Mouse (Mus musculus) myocyte (in vitro differentiated cells): ENCODE measurements around the gene Gm973.

ENCODE experiments used
- CEBPB ChIP-seq: IDR thresholded peaks from 2 replicates; pipeline ENCODE4 v1.6.1; 2011; ENCODE audit warnings: mild to moderate bottlenecking, moderate library complexity; ENCODE audit not compliant: poor library complexity, insufficient read depth, severe bottlenecking
- E2F4 ChIP-seq: IDR thresholded peaks from one replicate; pipeline ENCODE4 v1.6.1; 2011; ENCODE audit warnings: mild to moderate bottlenecking, control low read depth, moderate library complexity; ENCODE audit not compliant: insufficient read depth
- MAX ChIP-seq: IDR thresholded peaks from one replicate; pipeline ENCODE4 v1.6.1; 2011; ENCODE audit warnings: low read depth, mild to moderate bottlenecking, control low read depth
- POLR2A ChIP-seq: IDR thresholded peaks from one replicate; pipeline ENCODE4 v1.6.1; 2011; ENCODE audit warnings: low read depth, mild to moderate bottlenecking, control low read depth, moderate library complexity; ENCODE audit not compliant: insufficient read length
- SRF ChIP-seq: IDR thresholded peaks from one replicate; pipeline ENCODE4 v1.6.1; 2011; ENCODE audit warnings: low read depth; ENCODE audit not compliant: control insufficient read depth, insufficient read length
- TCF12 ChIP-seq: IDR thresholded peaks from one replicate; pipeline ENCODE4 v1.6.1; 2011; ENCODE audit warnings: mild to moderate bottlenecking, control low read depth; ENCODE audit not compliant: poor library complexity, insufficient read depth, severe bottlenecking

- TF ChIP-seq TCF12 (no peak), CEBPB (no peak), SRF (no peak), MAX (no peak), POLR2A (no peak), E2F4 (no peak)
Measured at GRCm38 (mm10) chr1:59499327-59499726, 16.7 kb upstream of the Gm973 start.
